Mouse (Mus musculus) C2C12 (cell line): ENCODE measurements around the gene Olig2. TPM values are rescaled to one million over a fixed set of nuclear protein-coding genes. Genes with fewer than 3 reads are reported as not detected.

Source experiments
- H3K27me3 ChIP-seq: one replicate; pipeline ENCODE4 v1.6.1; 2011; ENCODE audit not compliant: control insufficient read depth, insufficient read depth, insufficient read length
- H3K36me3 ChIP-seq: one replicate; pipeline ENCODE4 v1.6.1; 2011; ENCODE audit not compliant: control insufficient read depth, insufficient read depth
- H3K4me3 ChIP-seq: one replicate; pipeline ENCODE4 v1.5.1; 2011; ENCODE audit warnings: mild to moderate bottlenecking, control low read depth; ENCODE audit not compliant: poor library complexity, insufficient read depth, severe bottlenecking
- H3K79me2 ChIP-seq: one replicate; pipeline ENCODE4 v1.6.1; 2011; ENCODE audit not compliant: control insufficient read depth, insufficient read depth
- H3K79me3 ChIP-seq: one replicate; pipeline ENCODE4 v1.6.1; 2011; ENCODE audit warnings: low read depth, control low read depth
- H3ac ChIP-seq: one replicate; pipeline ENCODE3; 2011; ENCODE audit warnings: low read depth; ENCODE audit not compliant: control insufficient read depth, insufficient read length
- CEBPB ChIP-seq: IDR thresholded peaks from one replicate; pipeline ENCODE4 v1.6.1; 2011; ENCODE audit warnings: low read depth, mild to moderate bottlenecking, control low read depth, moderate library complexity
- CTCF ChIP-seq: IDR thresholded peaks from one replicate; pipeline ENCODE4 v1.5.1; 2011; ENCODE audit not compliant: control insufficient read depth, insufficient read depth, insufficient read length
- FOSL1 ChIP-seq: IDR thresholded peaks from one replicate; pipeline ENCODE4 v1.8.0; 2011; ENCODE audit warnings: mild to moderate bottlenecking, low read length; ENCODE audit not compliant: poor library complexity, insufficient read depth, severe bottlenecking
- MAX ChIP-seq: IDR thresholded peaks from one replicate; pipeline ENCODE4 v1.6.1; 2011; ENCODE audit warnings: mild to moderate bottlenecking, control low read depth
- MYOD1 ChIP-seq: IDR thresholded peaks from one replicate; pipeline ENCODE4 v1.6.1; 2011; ENCODE audit warnings: low read depth; ENCODE audit not compliant: control insufficient read depth, insufficient read length
- MYOG ChIP-seq: IDR thresholded peaks from one replicate; pipeline ENCODE4 v1.6.1; 2011; ENCODE audit not compliant: control insufficient read depth, insufficient read length; ENCODE audit errors: extremely low read depth
- USF1 ChIP-seq: IDR thresholded peaks from one replicate; pipeline ENCODE4 v1.6.1; 2011; ENCODE audit warnings: low read depth, mild to moderate bottlenecking, control low read depth, moderate library complexity
- polyA plus RNA-seq: library from polyadenylated mRNA; unstranded; fragments of >200 nt; fragmentation: generic; extraction: Trizol; gene quantifications from one replicate; pipeline ENCODE4 v1.2.1, GENCODE M21; 2012; ENCODE audit warnings: missing spikeins

Olig2 gene
- polyA plus RNA-seq, 1 experiment: not detected

GRCm38 (mm10) chr16:91268724-91269452 is 43.6 kb downstream of the Olig2 start:
- TF ChIP-seq FOSL1 (no peak), MYOG (no peak), MYOD1 (no peak)
- Histone ChIP-seq H3K79me3 (no peaks in the 10 kb centered on the region), H3K27me3 (peaks cover 59% of the 10 kb centered on the region), H3ac (no peak overlapping the region), H3K4me3 (no peak overlapping the region), H3K79me2 (no peaks in the 10 kb centered on the region), H3K36me3 (no peaks in the 10 kb centered on the region)

DNA sequence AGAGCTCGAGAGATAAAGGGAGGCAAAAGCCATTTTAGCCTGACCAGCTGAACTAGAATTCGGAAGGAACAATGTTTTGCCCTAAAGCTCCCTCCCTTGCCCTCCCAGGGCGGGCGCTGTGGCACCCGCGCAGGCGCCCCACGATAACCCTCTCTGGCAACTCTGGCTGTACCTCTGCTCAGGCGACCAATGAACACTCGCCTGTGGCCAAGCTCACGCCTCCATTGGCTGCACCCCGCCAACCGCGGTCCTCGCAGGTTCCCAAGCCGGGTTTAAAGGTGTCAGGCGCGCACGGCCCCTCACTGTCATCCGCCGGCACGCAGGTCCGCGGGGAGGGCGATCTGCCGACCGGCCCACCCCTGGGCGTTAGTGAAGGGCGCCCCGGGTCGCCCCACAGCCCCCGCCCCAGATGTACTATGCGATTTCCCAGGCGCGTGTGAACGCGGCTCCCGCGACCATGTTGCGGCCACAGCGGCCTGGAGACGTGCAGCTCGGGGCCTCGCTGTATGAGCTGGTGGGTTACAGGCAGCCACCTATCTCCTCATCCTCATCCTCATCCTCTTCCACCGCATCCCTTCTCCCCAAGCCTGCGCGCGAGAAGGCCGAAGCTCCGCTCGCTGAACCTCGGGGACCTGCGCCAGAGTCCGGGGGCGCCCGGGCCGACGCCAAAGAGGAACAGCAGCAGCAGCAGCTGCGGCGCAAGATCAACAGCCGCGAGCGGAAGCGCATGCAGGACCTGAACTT is 44.4 kb downstream of the Olig2 start, which contains the start of gene Olig1:
Olig1 (plus strand) TSS at position 305 of the 744 bp plus-strand sequence.
- H3K79me2 ChIP-seq: no peaks in the 10 kb centered on the region
- H3ac ChIP-seq: no peak within 1 kb of the TSS
- H3K4me3 ChIP-seq: no peak within 1 kb of the TSS
- no peaks in the 10 kb centered on the region for H3K79me3 ChIP-seq
- no peaks in the 10 kb centered on the region for H3K36me3 ChIP-seq
- H3K27me3 ChIP-seq: peaks cover 66% of the 10 kb centered on the region
- TF ChIP-seq USF1 (no peak), FOSL1 (no peak), MYOG (no peak), MAX (no peak), CEBPB (no peak), MYOD1 (no peak)

- Histone ChIP-seq H3ac (no peak overlapping the region), H3K4me3 (no peak overlapping the region), H3K79me2 (no peaks in the 10 kb centered on the region), H3K36me3 (no peaks in the 10 kb centered on the region), H3K79me3 (no peaks in the 10 kb centered on the region), H3K27me3 (peaks cover 69% of the 10 kb centered on the region)
- no peak for TF ChIP-seq MYOG
- no peak for TF ChIP-seq MAX
- no peak for TF ChIP-seq CTCF
- TF ChIP-seq CEBPB: no peak
- no peak for TF ChIP-seq FOSL1
- TF ChIP-seq MYOD1: no peak
- TF ChIP-seq USF1: no peak
Observed at GRCm38 (mm10) chr16:91270212-91270971, 45.1 kb downstream of the Olig2 start.

DNA sequence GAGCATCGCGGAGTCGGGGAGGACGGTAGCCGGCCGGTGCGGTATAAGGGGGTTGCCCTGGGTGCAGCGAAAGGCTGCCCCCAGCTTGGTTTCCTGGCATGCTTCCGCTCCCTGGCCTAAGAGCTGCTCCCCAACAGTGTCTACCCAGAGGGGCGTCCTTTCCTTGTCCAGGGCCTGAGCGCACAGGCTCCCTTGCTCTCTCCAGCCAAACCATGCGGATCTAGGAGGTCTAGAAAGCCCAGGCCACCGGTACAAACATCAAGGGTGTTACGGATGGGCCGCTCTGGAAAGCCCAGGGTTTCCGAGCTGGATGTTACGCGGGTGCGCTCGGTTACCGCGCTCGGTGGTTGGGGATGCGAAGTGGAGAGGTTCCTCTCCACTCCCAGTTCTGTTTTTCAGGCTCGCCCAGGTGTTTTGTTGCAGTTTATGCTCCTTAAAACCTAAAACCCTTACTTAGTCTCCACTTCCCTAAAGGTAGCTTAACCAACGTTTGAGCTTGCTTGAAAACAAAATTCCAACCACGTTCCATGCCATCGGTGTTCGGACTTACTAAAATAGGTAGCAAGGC is 45.8 kb downstream of the Olig2 start:
- no peaks in the 10 kb centered on the region for H3K79me2 ChIP-seq
- H3K27me3 ChIP-seq: peaks cover 72% of the 10 kb centered on the region
- H3K4me3 ChIP-seq: no peak overlapping the region
- no peaks in the 10 kb centered on the region for H3K36me3 ChIP-seq
- H3K79me3 ChIP-seq: no peaks in the 10 kb centered on the region
- TF ChIP-seq FOSL1: no peak
- TF ChIP-seq MYOG: no peak
- TF ChIP-seq CTCF: no peak
- no peak for TF ChIP-seq CEBPB
- TF ChIP-seq MYOD1: no peak
- no peak for TF ChIP-seq USF1
- TF ChIP-seq MAX: no peak
- no peak overlapping the region for H3ac ChIP-seq

- Histone ChIP-seq H3ac (no peak overlapping the region), H3K27me3 (peaks cover 67% of the 10 kb centered on the region), H3K79me3 (no peaks in the 10 kb centered on the region), H3K4me3 (no peak overlapping the region), H3K36me3 (no peaks in the 10 kb centered on the region), H3K79me2 (no peaks in the 10 kb centered on the region)
- TF ChIP-seq CTCF (no peak), MYOD1 (no peak), MAX (no peak), FOSL1 (no peak), CEBPB (no peak)
Observed at GRCm38 (mm10) chr16:91271634-91272033, 46.4 kb downstream of the Olig2 start.

Other genes with a start within 250 kb of the Olig2 start
- gene Synj1, start 214.1 kb upstream of the Olig2 start, polyA plus RNA-seq: 11.3 TPM
- 6.1 TPM for gene Paxbp1, start 180.9 kb upstream of the Olig2 start, polyA plus RNA-seq
- gene 4932438H23Rik, start 130.3 kb upstream of the Olig2 start, polyA plus RNA-seq: 0.02 TPM
- not detected for gene Olig1, start 44.3 kb downstream of the Olig2 start, polyA plus RNA-seq
- gene Ifnar2, start 147.3 kb downstream of the Olig2 start, polyA plus RNA-seq: 22.3 TPM
- gene Gm21970, start 166.3 kb downstream of the Olig2 start, polyA plus RNA-seq: not detected
- 14.1 TPM for gene Il10rb, start 180.7 kb downstream of the Olig2 start, polyA plus RNA-seq